Mouse (Mus musculus): ENCODE results near the gene Elmo3.

DNA sequence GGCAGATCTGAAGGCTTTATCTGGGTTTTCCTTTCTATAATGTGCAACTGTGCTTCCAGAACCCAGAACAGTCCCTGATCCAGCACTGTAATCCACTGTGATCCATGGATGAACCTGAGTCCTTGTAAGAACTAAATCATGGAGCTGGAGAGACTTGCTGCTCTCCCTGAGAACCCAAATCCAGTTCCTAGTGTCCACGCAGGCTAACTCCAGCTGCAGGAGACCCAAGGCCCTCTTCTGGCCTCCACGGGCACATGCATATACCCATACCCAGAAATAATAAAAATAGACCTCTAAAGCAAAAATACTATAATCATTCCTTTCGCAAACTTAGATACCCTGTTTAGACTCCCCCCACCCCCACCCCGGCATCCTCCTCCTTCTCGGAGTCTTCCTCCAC, 17.2 kb upstream of the Elmo3 start:
- TF ChIP-seq CTCF (IDR thresholded peaks at IDR 0.05; ENCODE audit: low read depth, low read length) (no peak), POLR2A (IDR thresholded peaks at IDR 0.05; ENCODE audit: borderline replicate concordance, low read depth, low read length) (no peak)

Measured in bone marrow macrophage, adult 2 months (primary cell).